Mouse (Mus musculus) forebrain, embryonic 13.5 days (tissue): ENCODE results near the gene Myl6b. TPM values are rescaled to one million over a fixed set of nuclear protein-coding genes. Genes with fewer than 3 reads are reported as not detected.

Source experiments
- ATAC-seq: fragments of 200-750 bp; cut with Nextera tagmentation; 2 replicates; pipeline ENCODE4 v1.8.0; 2017
- H3K27ac ChIP-seq: fragments of 300-500 bp; sonication (generic); 2 replicates; pipeline ENCODE4 v1.5.1; 2015; ENCODE audit warnings: inconsistent platforms, mild to moderate bottlenecking, moderate library complexity
- H3K27me3 ChIP-seq: fragments of 300-500 bp; sonication (generic); 2 replicates; pipeline ENCODE4 v1.6.1; 2015; ENCODE audit warnings: mild to moderate bottlenecking, inconsistent platforms
- H3K36me3 ChIP-seq: fragments of 300-500 bp; sonication (generic); 2 replicates; pipeline ENCODE4 v1.6.1; 2015; ENCODE audit warnings: mild to moderate bottlenecking, inconsistent platforms; ENCODE audit not compliant: poor library complexity, severe bottlenecking
- H3K4me1 ChIP-seq: fragments of 300-500 bp; sonication (generic); 2 replicates; pipeline ENCODE4 v1.6.1; 2015; ENCODE audit warnings: inconsistent platforms
- H3K4me2 ChIP-seq: fragments of 300-500 bp; sonication (generic); 2 replicates; pipeline ENCODE4 v1.6.1; 2015; ENCODE audit warnings: inconsistent platforms, mild to moderate bottlenecking, moderate library complexity
- H3K4me3 ChIP-seq: fragments of 300-500 bp; sonication (generic); 2 replicates; pipeline ENCODE4 v1.5.1; 2015; ENCODE audit warnings: mild to moderate bottlenecking, inconsistent platforms
- H3K9ac ChIP-seq: fragments of 300-500 bp; sonication (generic); 2 replicates; pipeline ENCODE4 v1.6.1; 2015; ENCODE audit warnings: mild to moderate bottlenecking, inconsistent platforms
- H3K9me3 ChIP-seq: fragments of 300-500 bp; sonication (generic); replicated peaks from 2 replicates; pipeline ENCODE4 v1.6.1; 2016; ENCODE audit warnings: inconsistent platforms
- WGBS: fragments of 180-500 bp; shearing (Covaris S2); methylation state at CpG from one replicate; pipeline ENCODE4 v1.1.7; 2015; 5-methylcytosine and 5-hydroxymethylcytosine counted together
- microRNA-seq: library from miRNA; unstranded; fragments of <30 nt; microRNA quantifications from one replicate; pipeline ENCODE4, GENCODE M21; 2016
- polyA plus RNA-seq: library from polyadenylated mRNA; unstranded; fragments of >200 nt; fragmentation: Nextera tagmentation; extraction: Ambion mirVana; gene quantifications from 2 replicates; pipeline ENCODE4 v1.2.1, GENCODE M21; 2015

Gene Myl6b
- polyA plus RNA-seq, 1 experiment from 2014 or later = 4.1 TPM

- peak within 1 kb of the TSS; percentile 97 for H3K27ac ChIP-seq
- H3K4me1 ChIP-seq = peaks cover 22% of the 10 kb centered on the region
- peak within 1 kb of the TSS; percentile 99 for H3K9ac ChIP-seq
- no peaks in the 10 kb centered on the region for H3K9me3 ChIP-seq
- no peaks in the 10 kb centered on the region for H3K27me3 ChIP-seq
- peak within 1 kb of the TSS; percentile 94 for H3K4me2 ChIP-seq
- H3K36me3 ChIP-seq = peaks cover 28% of the 10 kb centered on the region
- H3K4me3 ChIP-seq = peak within 1 kb of the TSS; percentile 98
- WGBS = under 1% methylated on average over 48 of the region's 86 CpGs
- ATAC-seq = peak; percentile 76
Observed at GRCm38 (mm10) chr10:128458719-128459408, 39.6 kb downstream of the Myl6b start, which contains the start of gene Smarcc2. Gene Smarcc2 (plus strand): TSS chr10:128459248.

- H3K9me3 ChIP-seq = no peaks in the 10 kb centered on the region
- H3K9ac ChIP-seq = peak overlapping the region; percentile 99
- WGBS = under 1% methylated on average over 29 of the region's 29 CpGs
Observed at GRCm38 (mm10) chr10:128458348-128458718, 40.2 kb downstream of the Myl6b start.

GRCm38 (mm10) chr10:128457676-128458075 lies 40.8 kb downstream of the Myl6b start:
- peaks cover 22% of the 10 kb centered on the region for H3K4me1 ChIP-seq
- H3K4me3 ChIP-seq = 0 out of 2 replicates have a peak overlapping the region, but pooled peaks have one; percentile 98
- no peak overlapping the region for H3K4me2 ChIP-seq
- H3K36me3 ChIP-seq = peaks cover 16% of the 10 kb centered on the region
- H3K27ac ChIP-seq = no peak overlapping the region
- no peaks in the 10 kb centered on the region for H3K27me3 ChIP-seq
- H3K9ac ChIP-seq = no peak overlapping the region
- 88% methylated on average over 6 of the region's 6 CpGs for WGBS
- H3K9me3 ChIP-seq = no peaks in the 10 kb centered on the region
- no peak for ATAC-seq

More at GRCm38 (mm10) chr10:128458348-128458718, 40.2 kb downstream of the Myl6b start:
- peak overlapping the region; percentile 97 for H3K27ac ChIP-seq
- peaks cover 23% of the 10 kb centered on the region for H3K36me3 ChIP-seq
- peak overlapping the region; percentile 94 for H3K4me2 ChIP-seq
- peaks cover 22% of the 10 kb centered on the region for H3K4me1 ChIP-seq
- H3K4me3 ChIP-seq = peak overlapping the region; percentile 98
- peak; percentile 72 for ATAC-seq
- H3K27me3 ChIP-seq = no peaks in the 10 kb centered on the region

DNA sequence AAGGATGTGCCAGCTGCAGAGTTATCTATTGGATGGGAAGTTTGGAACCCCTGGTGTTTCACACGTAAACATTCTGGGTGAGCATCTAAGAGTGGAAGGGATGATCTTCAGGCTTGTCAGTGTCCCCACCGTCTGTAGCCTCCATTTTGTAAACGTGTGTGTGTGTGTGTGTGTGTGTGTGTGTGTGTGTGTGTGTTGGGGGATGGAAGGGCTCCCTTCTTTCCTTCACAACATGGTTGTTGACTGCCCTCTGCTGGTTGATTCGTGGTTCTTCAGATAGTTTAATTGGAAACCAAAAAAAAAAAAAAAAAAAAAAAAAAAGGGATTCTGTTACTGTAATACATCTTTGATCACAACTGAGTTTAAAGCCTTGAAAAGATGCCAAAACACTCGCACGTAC lies 43.2 kb downstream of the Myl6b start:
- 3% methylated on average over 6 of the region's 6 CpGs for WGBS
- H3K4me1 ChIP-seq = peaks cover 10% of the 10 kb centered on the region
- H3K27ac ChIP-seq = no peak overlapping the region
- peak; percentile 17; the same call in 1 of the 2 replicates for ATAC-seq
- peak overlapping the region; percentile 37 for H3K4me2 ChIP-seq
- H3K4me3 ChIP-seq = no peak overlapping the region; the same call in 1 of the 2 replicates
- H3K36me3 ChIP-seq = no peaks in the 10 kb centered on the region
- H3K9me3 ChIP-seq = no peaks in the 10 kb centered on the region
- H3K27me3 ChIP-seq = no peaks in the 10 kb centered on the region
- H3K9ac ChIP-seq = no peak overlapping the region

- H3K4me3 ChIP-seq = no peak overlapping the region
- peaks cover 8% of the 10 kb centered on the region; the same call in 1 of the 2 replicates for H3K4me1 ChIP-seq
- H3K9me3 ChIP-seq = no peaks in the 10 kb centered on the region
- ATAC-seq = no peak
- no peaks in the 10 kb centered on the region for H3K36me3 ChIP-seq
- 83% methylated on average over 3 of the region's 3 CpGs for WGBS
- no peak overlapping the region for H3K27ac ChIP-seq
- H3K9ac ChIP-seq = no peak overlapping the region
- H3K27me3 ChIP-seq = no peaks in the 10 kb centered on the region
- H3K4me2 ChIP-seq = no peak overlapping the region
Observed at GRCm38 (mm10) chr10:128454471-128454870, 44.0 kb downstream of the Myl6b start.

GRCm38 (mm10) chr10:128451014-128451413 lies 47.5 kb downstream of the Myl6b start:
- Histone ChIP-seq H3K4me2 (no peak overlapping the region), H3K36me3 (no peaks in the 10 kb centered on the region), H3K9ac (no peak overlapping the region), H3K27me3 (no peaks in the 10 kb centered on the region), H3K27ac (no peak overlapping the region), H3K4me3 (no peak overlapping the region), H3K9me3 (no peaks in the 10 kb centered on the region), H3K4me1 (peaks cover 3% of the 10 kb centered on the region; the same call in 1 of the 2 replicates)
- no peak for ATAC-seq
- 84% methylated on average over 6 of the region's 6 CpGs for WGBS

- H3K9ac ChIP-seq = no peak overlapping the region
- H3K4me1 ChIP-seq = no peaks in the 10 kb centered on the region
- H3K9me3 ChIP-seq = no peaks in the 10 kb centered on the region
- H3K27ac ChIP-seq = no peak overlapping the region
- peaks cover 21% of the 10 kb centered on the region for H3K36me3 ChIP-seq
- 86% methylated on average over 4 of the region's 4 CpGs for WGBS
- H3K4me3 ChIP-seq = no peak overlapping the region
- H3K27me3 ChIP-seq = no peaks in the 10 kb centered on the region
- ATAC-seq = no peak
- no peak overlapping the region for H3K4me2 ChIP-seq
Observed at GRCm38 (mm10) chr10:128445407-128445806, 53.1 kb downstream of the Myl6b start.

GRCm38 (mm10) chr10:128444354-128444753 lies 54.1 kb downstream of the Myl6b start:
- Histone ChIP-seq H3K4me2 (no peak overlapping the region), H3K9me3 (no peaks in the 10 kb centered on the region), H3K4me1 (no peaks in the 10 kb centered on the region), H3K4me3 (no peak overlapping the region), H3K9ac (no peak overlapping the region), H3K27me3 (no peaks in the 10 kb centered on the region), H3K27ac (no peak overlapping the region), H3K36me3 (peaks cover 31% of the 10 kb centered on the region)
- 75% methylated on average over 6 of the region's 6 CpGs for WGBS
- ATAC-seq = no peak

Small RNA genes within 50 kb of the gene (microRNA-seq; reads per million reads assigned to microRNA genes)
- not detected for gene Mir6916
- not detected for gene Mir8105

Other genes starting within 250 kb of the Myl6b start
- gene Apon, start 244.6 kb downstream of the Myl6b start, polyA plus RNA-seq = 0.27 and 0.33 TPM in 2 replicates
- gene Apof, start 230.0 kb downstream of the Myl6b start, polyA plus RNA-seq = 0.14 TPM in 1 of 2 replicates, not detected in the other
- 14.5 and 15.3 TPM in 2 replicates for gene Stat2, start 228.1 kb downstream of the Myl6b start, polyA plus RNA-seq
- gene Il23a, start 199.9 kb downstream of the Myl6b start, polyA plus RNA-seq = not detected in 2 replicates
- gene Pan2, start 195.3 kb downstream of the Myl6b start, polyA plus RNA-seq = 32.0 and 35.0 TPM in 2 replicates
- gene Cnpy2, start 176.2 kb downstream of the Myl6b start, polyA plus RNA-seq = 230 and 237 TPM in 2 replicates
- gene Cs, start 161.0 kb downstream of the Myl6b start, polyA plus RNA-seq = 212 and 236 TPM in 2 replicates
- gene Coq10a, start 129.7 kb downstream of the Myl6b start, polyA plus RNA-seq = 16.4 and 22.8 TPM in 2 replicates
- 12.0 and 14.6 TPM in 2 replicates for gene Ankrd52, start 121.6 kb downstream of the Myl6b start, polyA plus RNA-seq
- gene Slc39a5, start 97.5 kb downstream of the Myl6b start, polyA plus RNA-seq = 0.18 TPM in 1 of 2 replicates, not detected in the other
- 153 and 156 TPM in 2 replicates for gene Nabp2, start 87.2 kb downstream of the Myl6b start, polyA plus RNA-seq
- gene Rnf41, start 87.0 kb downstream of the Myl6b start, polyA plus RNA-seq = 76.4 and 83.9 TPM in 2 replicates
- 166 and 168 TPM in 2 replicates for gene Smarcc2, start 39.4 kb downstream of the Myl6b start, polyA plus RNA-seq
- 740 and 741 TPM in 2 replicates for gene Myl6, start 4.5 kb downstream of the Myl6b start, polyA plus RNA-seq
- 7.0 and 7.7 TPM in 2 replicates for gene Esyt1, start 27.2 kb upstream of the Myl6b start, polyA plus RNA-seq
- gene Zc3h10, start 49.1 kb upstream of the Myl6b start, polyA plus RNA-seq = 18.3 and 19.4 TPM in 2 replicates
- gene Rpl41, start 50.6 kb upstream of the Myl6b start, polyA plus RNA-seq = 2,951 and 3,131 TPM in 2 replicates
- 173 and 186 TPM in 2 replicates for gene Pa2g4, start 67.3 kb upstream of the Myl6b start, polyA plus RNA-seq
- 0.12 and 0.28 TPM in 2 replicates for gene Erbb3, start 91.0 kb upstream of the Myl6b start, polyA plus RNA-seq
- gene Rps26, start 128.1 kb upstream of the Myl6b start, polyA plus RNA-seq = 531 and 638 TPM in 2 replicates
- 7.3 and 8.1 TPM in 2 replicates for gene Ikzf4, start 147.3 kb upstream of the Myl6b start, polyA plus RNA-seq
- 9.3 and 10.8 TPM in 2 replicates for gene Suox, start 175.4 kb upstream of the Myl6b start, polyA plus RNA-seq
- 88.3 and 93.1 TPM in 2 replicates for gene Rab5b, start 197.6 kb upstream of the Myl6b start, polyA plus RNA-seq
- gene Pmel, start 205.5 kb upstream of the Myl6b start, polyA plus RNA-seq = 0.17 and 0.21 TPM in 2 replicates
- gene Cdk2, start 206.3 kb upstream of the Myl6b start, polyA plus RNA-seq = 69.9 and 73.7 TPM in 2 replicates
- 3.0 and 3.6 TPM in 2 replicates for gene Dgka, start 246.2 kb upstream of the Myl6b start, polyA plus RNA-seq
- 49.6 and 50.2 TPM in 2 replicates for gene Pym1, start 249.2 kb upstream of the Myl6b start, polyA plus RNA-seq